ENCODE assay signal across 1 mouse cellular context in the genomic region with DNA sequence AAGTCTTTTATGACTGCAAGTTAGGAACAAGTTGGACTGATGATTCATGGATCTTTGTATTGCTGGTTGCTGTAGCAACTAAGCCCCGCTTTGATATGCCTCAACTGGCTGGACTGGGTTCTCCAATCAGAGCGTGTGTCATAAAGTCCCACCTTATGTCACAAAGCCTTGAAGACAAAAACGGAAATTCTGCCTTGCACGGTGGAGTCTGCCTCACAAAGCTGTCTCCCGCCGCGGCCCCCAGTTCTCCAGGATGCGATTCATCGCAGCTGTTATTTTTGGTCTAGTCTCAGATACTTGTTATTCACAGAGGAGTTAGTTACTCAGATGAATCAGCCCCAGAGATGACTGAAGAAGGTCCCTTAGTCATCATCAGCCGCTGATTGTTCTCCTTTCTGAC.
A peak's percentile ranks its signal among the peaks of the same experiment; 100 is the strongest.
TF ChIP-seq lines count a peak whose summit lies in the region.

No protein-coding gene starts in this region.

TF ChIP-seq in CH12.LX, 34 proteins besides CTCF, POLR2A, EP300 and RAD21 (continued from another document):
- TF ChIP-seq RCOR1 (conservative IDR thresholded peaks at IDR 0.05; ENCODE audit: low read depth, low read length), result no peak
- TF ChIP-seq MAZ (IDR thresholded peaks at IDR 0.05; ENCODE audit: low read depth, low read length), result peak; percentile 28; the same call in 1 of the 2 replicates
- TF ChIP-seq MAFK (IDR thresholded peaks at IDR 0.05; ENCODE audit: insufficient replicate concordance, low read length), result peak; percentile 45; the same call in 1 of the 2 replicates
- TF ChIP-seq E2F4 (IDR thresholded peaks at IDR 0.05; ENCODE audit: insufficient replicate concordance, low read depth, low read length), result no peak
- no peak for TF ChIP-seq SIN3A (IDR thresholded peaks at IDR 0.05; ENCODE audit: low read length)
- no peak for TF ChIP-seq USF2 (conservative IDR thresholded peaks at IDR 0.05; ENCODE audit: low read depth, low read length)
- no peak for TF ChIP-seq JUN (IDR thresholded peaks at IDR 0.05; ENCODE audit: insufficient read depth, low read depth, low read length)
- peak; percentile 63; the same call in 1 of the 2 replicates for TF ChIP-seq JUND (conservative IDR thresholded peaks at IDR 0.05; ENCODE audit: low read depth, low read length)
- TF ChIP-seq POLR2AphosphoS2 (IDR thresholded peaks at IDR 0.05; ENCODE audit: low read depth, low read length), result no peak
- TF ChIP-seq NRF1 (IDR thresholded peaks at IDR 0.05; ENCODE audit: low read depth, low read length), result no peak
- TF ChIP-seq ZNF384 (IDR thresholded peaks at IDR 0.05; ENCODE audit: low read depth, low read length), result no peak
- TF ChIP-seq USF1 (IDR thresholded peaks at IDR 0.05; ENCODE audit: low read depth, low read length), result no peak
- TF ChIP-seq MEF2A (IDR thresholded peaks at IDR 0.05; ENCODE audit: borderline replicate concordance, low read depth, low read length), result peak; percentile 97
- TF ChIP-seq TCF12 (IDR thresholded peaks at IDR 0.05; ENCODE audit: low read depth, low read length), result peak; percentile 53; the same call in 1 of the 2 replicates
- TF ChIP-seq ZMIZ1 (IDR thresholded peaks at IDR 0.05; ENCODE audit: low read depth, low read length), result no peak
- TF ChIP-seq SMC3 (IDR thresholded peaks at IDR 0.05; ENCODE audit: low read depth, low read length), result no peak
- no peak for TF ChIP-seq MYC (IDR thresholded peaks at IDR 0.05; ENCODE audit: low read depth, low read length)
- TF ChIP-seq BHLHE40 (IDR thresholded peaks at IDR 0.05; ENCODE audit: low read depth, low read length), result peak; percentile 67; the same call in 1 of the 2 replicates
- TF ChIP-seq HCFC1 (IDR thresholded peaks at IDR 0.05; ENCODE audit: low read depth, low read length), result no peak
- TF ChIP-seq UBTF (IDR thresholded peaks at IDR 0.05; ENCODE audit: low read depth, low read length), result no peak
- no peak for TF ChIP-seq CHD2 (IDR thresholded peaks at IDR 0.05; ENCODE audit: low read length)
- no peak for TF ChIP-seq PAX5 (IDR thresholded peaks at IDR 0.05; ENCODE audit: low read length)
